Mouse (Mus musculus): ENCODE data around the gene Maco1. TPM values are rescaled to one million over a fixed set of nuclear protein-coding genes. Genes with fewer than 3 reads are reported as not detected.

Maco1 gene
- polyA plus RNA-seq (2015; fragmentation: Nextera tagmentation; extraction: Ambion mirVana): 62.8 and 67.5 TPM in 2 replicates

DNA sequence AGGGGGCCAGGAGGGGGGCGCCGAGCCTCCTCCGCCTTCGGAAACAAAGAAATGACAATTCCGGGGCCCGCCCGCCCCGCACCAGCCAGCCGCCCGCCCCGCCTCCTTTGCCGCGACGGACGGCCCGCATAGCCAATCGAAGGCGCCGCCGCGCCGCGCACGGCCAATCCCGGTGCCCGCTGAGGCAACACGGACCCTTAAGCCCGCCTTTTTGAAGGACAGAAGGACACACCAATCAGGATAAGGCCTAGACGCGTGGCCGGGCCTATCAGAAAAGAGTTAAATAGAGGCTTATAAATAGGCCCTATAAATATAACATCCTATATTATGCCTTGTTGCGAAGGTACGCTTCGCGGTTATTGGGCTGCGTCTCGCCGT lies at the start of gene Maco1:
TSS of gene Maco1 (minus strand) at position 87 of the 378 bp plus-strand sequence.
- peaks cover 9% of the 10 kb centered on the region for H3K27me3 ChIP-seq
- WGBS: under 1% methylated on average over 38 of the region's 38 CpGs
- peak within 1 kb of the TSS; percentile 96 for H3K9ac ChIP-seq
- peak; percentile 95 for ATAC-seq (ENCODE audit: insufficient number of reproducible peaks, insufficient read depth, low FRiP score, low TSS enrichment, low read depth)
- H3K4me1 ChIP-seq: peaks cover 37% of the 10 kb centered on the region
- H3K9me3 ChIP-seq: no peaks in the 10 kb centered on the region
- peak within 1 kb of the TSS; percentile 72 for H3K4me2 ChIP-seq
- peak within 1 kb of the TSS; percentile 97 for H3K4me3 ChIP-seq
- no peaks in the 10 kb centered on the region for H3K36me3 ChIP-seq
- peak within 1 kb of the TSS; percentile 83 for H3K27ac ChIP-seq

- Histone ChIP-seq H3K4me2 (no peak overlapping the region), H3K9ac (no peak overlapping the region), H3K9me3 (no peaks in the 10 kb centered on the region), H3K27ac (no peak overlapping the region), H3K36me3 (peaks cover 99% of the 10 kb centered on the region), H3K4me3 (no peak overlapping the region), H3K27me3 (no peaks in the 10 kb centered on the region), H3K4me1 (no peaks in the 10 kb centered on the region)
- no peak for ATAC-seq (ENCODE audit: insufficient number of reproducible peaks, insufficient read depth, low FRiP score, low TSS enrichment, low read depth)
- WGBS: 91% methylated on average over 8 of the region's 8 CpGs
Measured at GRCm38 (mm10) chr4:134901126-134901525, 48.0 kb upstream of the Maco1 start.

GRCm38 (mm10) chr4:134897256-134897655 lies 44.1 kb upstream of the Maco1 start:
- H3K27ac ChIP-seq: no peak overlapping the region
- 92% methylated on average over 6 of the region's 6 CpGs for WGBS
- H3K27me3 ChIP-seq: no peaks in the 10 kb centered on the region
- no peak overlapping the region for H3K4me3 ChIP-seq
- H3K4me1 ChIP-seq: no peaks in the 10 kb centered on the region
- no peak overlapping the region for H3K4me2 ChIP-seq
- no peak for ATAC-seq (ENCODE audit: insufficient number of reproducible peaks, insufficient read depth, low FRiP score, low TSS enrichment, low read depth)
- H3K36me3 ChIP-seq: peaks cover 79% of the 10 kb centered on the region
- H3K9me3 ChIP-seq: no peaks in the 10 kb centered on the region
- H3K9ac ChIP-seq: no peak overlapping the region

DNA sequence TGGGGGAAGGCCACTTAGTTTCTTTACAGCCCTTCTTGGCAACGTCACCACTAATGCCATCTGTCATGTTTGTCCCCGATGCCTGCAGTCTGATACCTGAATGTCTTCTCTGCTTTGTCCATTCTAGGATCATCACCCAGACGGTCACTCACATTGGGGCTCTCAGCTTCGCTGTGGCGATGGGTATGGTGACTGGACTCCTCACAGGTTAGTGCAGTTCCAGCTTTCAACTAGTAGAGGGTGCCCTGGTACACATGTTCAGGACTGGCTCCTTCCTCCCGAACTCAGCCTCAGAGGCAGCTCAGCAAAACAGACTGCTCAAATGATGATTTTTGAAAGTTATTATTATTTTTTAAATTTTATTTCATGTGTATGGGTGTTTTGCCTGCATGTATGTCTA lies 39.0 kb upstream of the Maco1 start:
- Histone ChIP-seq H3K9me3 (peaks cover 3% of the 10 kb centered on the region; the same call in 1 of the 2 replicates), H3K9ac (no peak overlapping the region), H3K27ac (no peak overlapping the region), H3K4me1 (no peaks in the 10 kb centered on the region), H3K4me2 (no peak overlapping the region), H3K4me3 (no peak overlapping the region), H3K36me3 (peaks cover 29% of the 10 kb centered on the region), H3K27me3 (no peaks in the 10 kb centered on the region)
- WGBS: 80% methylated on average over 6 of the region's 6 CpGs
- ATAC-seq (ENCODE audit: insufficient number of reproducible peaks, insufficient read depth, low FRiP score, low TSS enrichment, low read depth): no peak

- peaks cover 3% of the 10 kb centered on the region; the same call in 1 of the 2 replicates for H3K9me3 ChIP-seq
- no peak overlapping the region for H3K9ac ChIP-seq
- peaks cover 9% of the 10 kb centered on the region for H3K4me1 ChIP-seq
- no peak for ATAC-seq (ENCODE audit: insufficient number of reproducible peaks, insufficient read depth, low FRiP score, low TSS enrichment, low read depth)
- H3K36me3 ChIP-seq: no peaks in the 10 kb centered on the region
- WGBS: 91% methylated on average over 4 of the region's 4 CpGs
- no peak overlapping the region for H3K27ac ChIP-seq
- H3K27me3 ChIP-seq: no peaks in the 10 kb centered on the region
- H3K4me2 ChIP-seq: no peak overlapping the region
- H3K4me3 ChIP-seq: no peak overlapping the region
Measured at GRCm38 (mm10) chr4:134884364-134884763, 31.2 kb upstream of the Maco1 start.

GRCm38 (mm10) chr4:134883808-134884207 lies 30.7 kb upstream of the Maco1 start:
- 82% methylated on average over 10 of the region's 10 CpGs for WGBS
- no peak overlapping the region for H3K27ac ChIP-seq
- H3K4me2 ChIP-seq: no peak overlapping the region
- H3K4me1 ChIP-seq: peaks cover 13% of the 10 kb centered on the region
- H3K27me3 ChIP-seq: no peaks in the 10 kb centered on the region
- H3K4me3 ChIP-seq: no peak overlapping the region
- no peaks in the 10 kb centered on the region for H3K36me3 ChIP-seq
- ATAC-seq (ENCODE audit: insufficient number of reproducible peaks, insufficient read depth, low FRiP score, low TSS enrichment, low read depth): no peak
- no peak overlapping the region for H3K9ac ChIP-seq
- H3K9me3 ChIP-seq: peaks cover under 1% of the 10 kb centered on the region; the same call in 1 of the 2 replicates

GRCm38 (mm10) chr4:134883266-134883665 lies 30.1 kb upstream of the Maco1 start:
- no peak overlapping the region for H3K4me3 ChIP-seq
- H3K9ac ChIP-seq: no peak overlapping the region
- H3K4me1 ChIP-seq: peaks cover 13% of the 10 kb centered on the region
- no peaks in the 10 kb centered on the region for H3K36me3 ChIP-seq
- no peak overlapping the region for H3K4me2 ChIP-seq
- no peak overlapping the region for H3K27ac ChIP-seq
- H3K9me3 ChIP-seq: no peaks in the 10 kb centered on the region
- no peaks in the 10 kb centered on the region for H3K27me3 ChIP-seq
- ATAC-seq (ENCODE audit: insufficient number of reproducible peaks, insufficient read depth, low FRiP score, low TSS enrichment, low read depth): no peak
- WGBS: 31% methylated on average over 7 of the region's 7 CpGs

GRCm38 (mm10) chr4:134880041-134880440 lies 26.9 kb upstream of the Maco1 start:
- H3K4me2 ChIP-seq: peak overlapping the region; percentile 77
- H3K27ac ChIP-seq: no peak overlapping the region
- H3K27me3 ChIP-seq: no peaks in the 10 kb centered on the region
- peaks cover 13% of the 10 kb centered on the region for H3K4me1 ChIP-seq
- H3K9me3 ChIP-seq: no peaks in the 10 kb centered on the region
- no peak for ATAC-seq (ENCODE audit: insufficient number of reproducible peaks, insufficient read depth, low FRiP score, low TSS enrichment, low read depth)
- no peaks in the 10 kb centered on the region for H3K36me3 ChIP-seq
- 38% methylated on average over 6 of the region's 6 CpGs for WGBS
- peak overlapping the region; percentile 59; the same call in 1 of the 2 replicates for H3K9ac ChIP-seq
- peak overlapping the region; percentile 42 for H3K4me3 ChIP-seq

GRCm38 (mm10) chr4:134879410-134879981 lies 26.4 kb upstream of the Maco1 start:
- Histone ChIP-seq H3K9ac (peak overlapping the region; percentile 59), H3K36me3 (no peaks in the 10 kb centered on the region), H3K4me2 (peak overlapping the region; percentile 77), H3K4me1 (peaks cover 13% of the 10 kb centered on the region), H3K27ac (no peak overlapping the region), H3K27me3 (no peaks in the 10 kb centered on the region), H3K4me3 (peak overlapping the region; percentile 42), H3K9me3 (no peaks in the 10 kb centered on the region)
- ATAC-seq (ENCODE audit: insufficient number of reproducible peaks, insufficient read depth, low FRiP score, low TSS enrichment, low read depth): no peak
- WGBS: 4% methylated on average over 17 of the region's 17 CpGs

- no peak for ATAC-seq (ENCODE audit: insufficient number of reproducible peaks, insufficient read depth, low FRiP score, low TSS enrichment, low read depth)
- H3K4me2 ChIP-seq: no peak overlapping the region
- H3K9me3 ChIP-seq: no peaks in the 10 kb centered on the region
Measured at GRCm38 (mm10) chr4:134876171-134876570, 23.0 kb upstream of the Maco1 start.

GRCm38 (mm10) chr4:134871950-134872349 lies 18.8 kb upstream of the Maco1 start:
- WGBS: 30% methylated on average over 2 of the region's 2 CpGs
- Histone ChIP-seq H3K4me3 (no peak overlapping the region), H3K9ac (no peak overlapping the region), H3K27me3 (peaks cover 32% of the 10 kb centered on the region), H3K4me2 (no peak overlapping the region), H3K4me1 (peaks cover 21% of the 10 kb centered on the region), H3K36me3 (no peaks in the 10 kb centered on the region), H3K27ac (no peak overlapping the region), H3K9me3 (no peaks in the 10 kb centered on the region)
- no peak for ATAC-seq (ENCODE audit: insufficient number of reproducible peaks, insufficient read depth, low FRiP score, low TSS enrichment, low read depth)

More at GRCm38 (mm10) chr4:134876171-134876570, 23.0 kb upstream of the Maco1 start:
- H3K27me3 ChIP-seq: no peaks in the 10 kb centered on the region
- 70% methylated on average over 9 of the region's 9 CpGs for WGBS
- no peak overlapping the region for H3K27ac ChIP-seq
- H3K4me1 ChIP-seq: peaks cover 10% of the 10 kb centered on the region
- no peak overlapping the region for H3K4me3 ChIP-seq
- no peaks in the 10 kb centered on the region for H3K36me3 ChIP-seq
- H3K9ac ChIP-seq: no peak overlapping the region

DNA sequence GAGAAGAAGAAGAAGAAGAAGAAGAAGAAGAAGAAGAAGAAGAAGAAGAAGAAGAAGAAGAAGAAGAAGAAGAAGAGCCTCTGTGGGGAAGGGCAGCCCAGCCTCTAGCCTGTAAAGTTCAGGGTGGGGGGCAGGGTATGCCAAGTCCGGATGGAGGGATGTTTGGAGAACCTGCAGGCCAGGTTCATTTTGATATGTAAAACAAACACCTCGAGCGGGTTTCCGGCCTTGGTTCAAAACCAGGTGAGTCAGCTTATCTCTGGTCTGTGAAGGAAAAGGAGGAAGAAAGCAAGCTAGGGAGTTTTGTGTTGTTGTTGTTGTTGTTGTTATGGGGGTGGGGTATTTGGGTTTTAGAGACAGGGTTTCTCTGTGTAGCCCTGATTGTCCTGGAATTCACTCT lies 18.3 kb upstream of the Maco1 start:
- no peaks in the 10 kb centered on the region for H3K36me3 ChIP-seq
- H3K4me3 ChIP-seq: no peak overlapping the region
- H3K4me1 ChIP-seq: peaks cover 21% of the 10 kb centered on the region
- peaks cover 32% of the 10 kb centered on the region for H3K27me3 ChIP-seq
- H3K4me2 ChIP-seq: no peak overlapping the region
- H3K27ac ChIP-seq: no peak overlapping the region
- ATAC-seq (ENCODE audit: insufficient number of reproducible peaks, insufficient read depth, low FRiP score, low TSS enrichment, low read depth): no peak
- H3K9ac ChIP-seq: no peak overlapping the region
- 34% methylated on average over 4 of the region's 4 CpGs for WGBS
- H3K9me3 ChIP-seq: no peaks in the 10 kb centered on the region
